Mouse (Mus musculus) CH12.LX (cell line): ENCODE measurements around the gene 4932438H23Rik. TPM values are rescaled to one million over a fixed set of nuclear protein-coding genes. Genes with fewer than 3 reads are reported as not detected.

ENCODE experiments used
- DNase-seq: peaks from one replicate; pipeline ENCODE4 v3.0.0-alpha.2; 2013; ENCODE audit errors: extremely low read depth
- H3K27ac ChIP-seq: 2 replicates; pipeline ENCODE4 v1.5.1; 2012; ENCODE audit warnings: low read depth, mild to moderate bottlenecking, control low read depth, moderate library complexity; ENCODE audit not compliant: insufficient read depth
- H3K27me3 ChIP-seq: replicated peaks from 2 replicates; pipeline ENCODE3; 2012; ENCODE audit warnings: inconsistent platforms
- H3K36me3 ChIP-seq, 2 experiments: replicated peaks in 1 of 2; 2 replicates each; pipeline versions ENCODE3 to v1.6.1; 2012; ENCODE audit warnings: inconsistent platforms in 1 of 2, low read length in 1 of 2, mild to moderate bottlenecking in 1 of 2, mixed read lengths in 1 of 2, moderate library complexity in 1 of 2; ENCODE audit not compliant: control insufficient read depth in 1 of 2, insufficient read depth in 1 of 2
- H3K4me1 ChIP-seq, 2 experiments: 2 replicates each; pipeline ENCODE4 v1.6.1; 2012; ENCODE audit warnings: inconsistent platforms in 1 of 2, moderate library complexity in 1 of 2; ENCODE audit not compliant: insufficient read depth in 2 of 2, control insufficient read depth in 1 of 2
- H3K4me2 ChIP-seq: 2 replicates; pipeline ENCODE4 v1.6.1; 2012; ENCODE audit warnings: low read depth, mild to moderate bottlenecking, control low read depth; ENCODE audit not compliant: poor library complexity, insufficient read depth, severe bottlenecking
- H3K4me3 ChIP-seq, 3 experiments: fragments of 150-350 bp in 1 of 3; sonication (generic) in 1 of 3; replicated peaks in 1 of 3; 2 replicates each; pipeline versions ENCODE3 to v1.5.1; 2011 to 2012; ENCODE audit warnings: low read depth in 2 of 3, low read length in 2 of 3, mild to moderate bottlenecking in 2 of 3, moderate library complexity in 2 of 3, control low read depth in 1 of 3, improper control_type of control experiment in 1 of 3, inconsistent platforms in 1 of 3, mixed read lengths in 1 of 3; ENCODE audit not compliant: poor library complexity in 1 of 3
- H3K79me2 ChIP-seq: replicated peaks from 2 replicates; pipeline ENCODE4 v1.6.1; 2012; ENCODE audit warnings: mild to moderate bottlenecking, moderate library complexity; ENCODE audit not compliant: control insufficient read depth, poor library complexity, insufficient read depth, severe bottlenecking; ENCODE audit errors: extremely low read depth
- H3K9ac ChIP-seq: 2 replicates; pipeline ENCODE4 v1.6.1; 2012; ENCODE audit warnings: low read depth, mild to moderate bottlenecking, control low read depth, moderate library complexity; ENCODE audit not compliant: insufficient read depth
- H3K9me3 ChIP-seq: replicated peaks from 2 replicates; pipeline ENCODE3; 2012; ENCODE audit warnings: low read length, inconsistent platforms, mixed read lengths
- BHLHE40 ChIP-seq: IDR thresholded peaks from 2 replicates; pipeline ENCODE4 v1.6.1; 2011; ENCODE audit warnings: mild to moderate bottlenecking, low read depth, low read length, improper control_type of control experiment
- CHD1 ChIP-seq: IDR thresholded peaks from 2 replicates; pipeline ENCODE4 v1.6.1; 2012; ENCODE audit warnings: low read depth, low read length, improper control_type of control experiment, inconsistent platforms
- CTCF ChIP-seq, 2 experiments: IDR thresholded peaks in 1 of 2; conservative IDR thresholded peaks in 1 of 2; 2 replicates each; pipeline ENCODE4 v1.5.1; 2011 to 2012; ENCODE audit warnings: low read depth in 2 of 2, low read length in 2 of 2, improper control_type of control experiment in 1 of 2, inconsistent platforms in 1 of 2, mild to moderate bottlenecking in 1 of 2, moderate library complexity in 1 of 2
- E2F4 ChIP-seq: IDR thresholded peaks from 2 replicates; pipeline ENCODE4 v1.6.1; 2011; ENCODE audit warnings: low read depth, low read length, improper control_type of control experiment; ENCODE audit not compliant: insufficient replicate concordance
- ELF1 ChIP-seq: IDR thresholded peaks from 2 replicates; pipeline ENCODE4 v1.6.1; 2014; ENCODE audit warnings: low read depth, mild to moderate bottlenecking, inconsistent platforms, low read length, improper control_type of control experiment
- EP300 ChIP-seq: IDR thresholded peaks from 2 replicates; pipeline ENCODE4 v1.6.1; 2011; ENCODE audit warnings: low read length, improper control_type of control experiment
- GABPA ChIP-seq: IDR thresholded peaks from 2 replicates; pipeline ENCODE4 v1.6.1; 2012; ENCODE audit warnings: low read depth, low read length, improper control_type of control experiment, inconsistent platforms; ENCODE audit not compliant: insufficient replicate concordance
- IRF4 ChIP-seq: IDR thresholded peaks from 2 replicates; pipeline ENCODE4 v1.6.1; 2014; ENCODE audit warnings: low read depth, mild to moderate bottlenecking, inconsistent platforms, low read length, improper control_type of control experiment
- JUN ChIP-seq: IDR thresholded peaks from 2 replicates; pipeline ENCODE4 v1.6.1; 2011; ENCODE audit warnings: low read depth, mild to moderate bottlenecking, low read length, improper control_type of control experiment, moderate library complexity; ENCODE audit not compliant: insufficient read depth
- KAT2A ChIP-seq: IDR thresholded peaks from 2 replicates; pipeline ENCODE4 v1.6.1; 2012; ENCODE audit warnings: low read length, improper control_type of control experiment, inconsistent platforms; ENCODE audit not compliant: insufficient replicate concordance
- MAFK ChIP-seq: IDR thresholded peaks from 2 replicates; pipeline ENCODE4 v1.6.1; 2011; ENCODE audit warnings: low read length, improper control_type of control experiment; ENCODE audit not compliant: insufficient replicate concordance
- MAX ChIP-seq: IDR thresholded peaks from 2 replicates; pipeline ENCODE4 v1.6.1; 2011; ENCODE audit warnings: low read length, improper control_type of control experiment
- MAZ ChIP-seq: IDR thresholded peaks from 2 replicates; pipeline ENCODE4 v1.6.1; 2012; ENCODE audit warnings: low read depth, mild to moderate bottlenecking, inconsistent platforms, low read length, improper control_type of control experiment, moderate library complexity
- MYC ChIP-seq: IDR thresholded peaks from 2 replicates; pipeline ENCODE4 v1.6.1; 2011; ENCODE audit warnings: low read depth, mild to moderate bottlenecking, improper control_type of control experiment, low read length
- NELFE ChIP-seq: IDR thresholded peaks from 2 replicates; pipeline ENCODE4 v1.6.1; 2011; ENCODE audit warnings: low read depth, low read length, improper control_type of control experiment
- PAX5 ChIP-seq: IDR thresholded peaks from 2 replicates; pipeline ENCODE4 v1.6.1; 2012; ENCODE audit warnings: low read length, inconsistent platforms, mixed read lengths
- POLR2AphosphoS2 ChIP-seq: IDR thresholded peaks from 2 replicates; pipeline ENCODE4 v1.6.1; 2011; ENCODE audit warnings: low read depth, low read length, improper control_type of control experiment
- RAD21 ChIP-seq: IDR thresholded peaks from 2 replicates; pipeline ENCODE4 v1.6.1; 2011; ENCODE audit warnings: low read depth, mild to moderate bottlenecking, low read length, improper control_type of control experiment, moderate library complexity
- RCOR1 ChIP-seq: conservative IDR thresholded peaks from 2 replicates; pipeline ENCODE4 v1.6.1; 2012; ENCODE audit warnings: low read depth, mild to moderate bottlenecking, inconsistent platforms, low read length, improper control_type of control experiment
- SIN3A ChIP-seq: IDR thresholded peaks from 2 replicates; pipeline ENCODE4 v1.6.1; 2012; ENCODE audit warnings: low read length, improper control_type of control experiment, inconsistent platforms
- UBTF ChIP-seq: IDR thresholded peaks from 2 replicates; pipeline ENCODE4 v1.6.1; 2012; ENCODE audit warnings: low read depth, mild to moderate bottlenecking, inconsistent platforms, low read length, improper control_type of control experiment, moderate library complexity
- ZC3H11A ChIP-seq: IDR thresholded peaks from 2 replicates; pipeline ENCODE4 v1.6.1; 2012; ENCODE audit warnings: low read depth, mild to moderate bottlenecking, inconsistent platforms, low read length, improper control_type of control experiment
- ZKSCAN1 ChIP-seq: IDR thresholded peaks from 2 replicates; pipeline ENCODE4 v1.6.1; 2012; ENCODE audit warnings: low read depth, inconsistent platforms, low read length, improper control_type of control experiment, borderline replicate concordance
- ZMIZ1 ChIP-seq: IDR thresholded peaks from 2 replicates; pipeline ENCODE4 v1.6.1; 2012; ENCODE audit warnings: low read depth, mild to moderate bottlenecking, inconsistent platforms, low read length, improper control_type of control experiment
- ZNF384 ChIP-seq: IDR thresholded peaks from 2 replicates; pipeline ENCODE4 v1.6.1; 2012; ENCODE audit warnings: low read depth, low read length, improper control_type of control experiment, inconsistent platforms
- dilution Hi-C: fragments of 300-500 bp; cut with MboI; formaldehyde crosslinking; loops from 2 replicates; pipeline ENCODE4 v1.14.3; 2020; ENCODE audit warnings: low sequenced_read_pairs; ENCODE audit not compliant: extremely low pct_unique_long_range_greater_than_20kb, extremely low pct_ligation_motif_present
- in situ Hi-C: fragments of 300-500 bp; cut with MboI; formaldehyde crosslinking; loops from 3 replicates; pipeline ENCODE4 v1.14.3; 2019; ENCODE audit warnings: low sequenced_read_pairs, low pct_ligation_motif_present, low pct_unique_long_range_greater_than_20kb, mixed read lengths
- polyA plus RNA-seq: library from polyadenylated mRNA; unstranded; fragments of >175 nt; gene quantifications from 2 replicates; pipeline ENCODE4 v1.2.1, GENCODE M21; 2012; ENCODE audit warnings: low read depth; ENCODE audit not compliant: insufficient read length
- total RNA-seq, 2 experiments: library from RNA; depleted of rRNA; stranded (reverse); fragments of 300-350 nt in 1 of 2; fragments of >200 nt in 1 of 2; gene quantifications; 2 replicates each; pipeline ENCODE4 v1.2.3; 2012 to 2014

4932438H23Rik gene
- total and polyA plus RNA-seq, 3 experiments = not detected

GRCm38 (mm10) chr16:91096016-91096415 is 1.1 kb upstream of the 4932438H23Rik start:
- Histone ChIP-seq H3K4me3 (no peak overlapping the region), H3K27me3 (peaks cover 50% of the 10 kb centered on the region), H3K9ac (no peak overlapping the region)
- DNase-seq = no peak
- in situ Hi-C loops = no loop called here
- TF ChIP-seq ELF1 (no peak), CTCF (conservative IDR thresholded peaks at IDR 0.05 in 1 of 2, IDR thresholded peaks at IDR 0.05 in 1 of 2; ENCODE audit: low read depth in 2 of 2, low read length in 2 of 2) (no peak), NELFE (no peak), BHLHE40 (no peak), KAT2A (no peak), CHD1 (no peak), EP300 (no peak), ZC3H11A (no peak), MAX (no peak), MAZ (no peak), MAFK (no peak), PAX5 (no peak), ZMIZ1 (no peak), SIN3A (no peak), RCOR1 (no peak), ZNF384 (no peak), POLR2AphosphoS2 (no peak), IRF4 (no peak)
- TF ChIP-seq, all 38 proteins: peak for 0
- H3K4me1 ChIP-seq = no peaks in the 10 kb centered on the region
- no peak overlapping the region for H3K27ac ChIP-seq
- no peaks in the 10 kb centered on the region for H3K9me3 ChIP-seq
- no peaks in the 10 kb centered on the region for H3K79me2 ChIP-seq
- H3K36me3 ChIP-seq = no peaks in the 10 kb centered on the region
- dilution Hi-C loops = no loop called here
- H3K4me2 ChIP-seq = peak overlapping the region; percentile 23; the same call in 1 of the 2 replicates

GRCm38 (mm10) chr16:91086642-91087306 is 8.1 kb downstream of the 4932438H23Rik start:
- no peak for TF ChIP-seq JUN
- no peak for TF ChIP-seq SIN3A
- TF ChIP-seq ZNF384 = no peak
- no peak for TF ChIP-seq GABPA
- no peak for TF ChIP-seq ELF1
- no peak for TF ChIP-seq ZC3H11A
- no peak for TF ChIP-seq MAFK
- no peak for TF ChIP-seq UBTF
- TF ChIP-seq MAZ = no peak
- no peak for TF ChIP-seq ZKSCAN1
- TF ChIP-seq E2F4 = no peak
- TF ChIP-seq RAD21 = no peak
- no peak for TF ChIP-seq ZMIZ1
- TF ChIP-seq MYC = no peak
- no peak for TF ChIP-seq CHD1
- peaks cover 4% of the 10 kb centered on the region for H3K9me3 ChIP-seq
- no peak overlapping the region for H3K4me2 ChIP-seq
- peaks cover 70% of the 10 kb centered on the region for H3K27me3 ChIP-seq
- H3K4me3 ChIP-seq = no peak overlapping the region
- no peak overlapping the region for H3K27ac ChIP-seq
- H3K4me1 ChIP-seq = 0 out of 4 replicates have a peak, but pooled peaks cover 0 to 2% of the 10 kb centered on the region in 2 experiments
- no peaks in the 10 kb centered on the region for H3K36me3 ChIP-seq
- in situ Hi-C loops (loop anchor here (10.0 kb wide), 1 partner anchor 228 kb away; no protein-coding TSS in a partner anchor), dilution Hi-C loops (no loop called here)
- no peak for DNase-seq
- no peaks in the 10 kb centered on the region for H3K79me2 ChIP-seq
- H3K9ac ChIP-seq = no peak overlapping the region
